8 mouse cellular contexts compared by ENCODE assay signal in the genomic region with DNA sequence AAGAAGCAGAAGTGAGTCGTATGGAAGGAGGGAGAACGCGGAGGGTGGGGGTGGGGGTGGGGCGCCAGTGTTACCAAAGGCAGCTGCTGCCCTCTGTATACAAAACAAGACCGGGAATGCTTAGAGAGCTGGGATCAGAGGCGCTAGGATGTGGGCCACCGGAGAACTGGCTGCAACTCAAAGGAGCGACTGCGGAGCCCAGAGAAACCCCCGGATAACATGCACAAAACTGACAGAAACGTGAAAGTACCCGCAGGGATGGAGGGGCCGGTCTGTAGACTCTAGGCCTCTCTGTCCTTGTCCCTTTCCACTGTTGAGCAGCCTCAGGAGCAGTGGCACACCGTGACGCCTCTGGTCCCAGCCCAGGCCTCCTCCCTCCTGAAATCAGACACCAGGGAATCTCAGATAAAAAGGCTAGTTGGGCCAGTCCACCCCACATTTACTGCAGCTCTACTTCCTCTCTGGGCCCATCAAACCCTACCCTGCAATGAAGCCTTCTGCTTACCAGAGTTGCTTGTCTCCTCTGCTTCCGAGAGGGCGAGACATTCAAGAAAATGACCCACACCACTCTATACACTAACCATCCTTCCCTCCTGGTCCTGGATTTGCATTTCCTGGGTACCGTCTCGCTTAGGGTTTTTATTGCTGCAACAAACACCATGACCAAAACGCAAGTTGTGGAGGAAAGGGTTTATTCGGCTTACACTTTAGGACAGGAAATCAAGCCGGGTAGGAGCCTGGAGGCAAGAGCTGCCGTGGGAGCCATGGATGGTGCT. TPM values are rescaled to one million over a fixed set of nuclear protein-coding genes. Genes with fewer than 3 reads are reported as not detected.
DNase-seq lines count a peak whose midpoint lies in the region; ATAC-seq and TF ChIP-seq lines count a peak whose summit lies in the region.

No protein-coding gene starts in this region.

- peak overlapping the region; percentile 13; the same call in 1 of the 2 replicates for H3K4me2 ChIP-seq in heart, postnatal 0 days (ENCODE audit: low read depth, low read length)

- no peaks in the 10 kb centered on the region for H3K36me3 ChIP-seq in heart, adult 2 months (ENCODE audit: control insufficient read depth, insufficient read depth, low read length)
- no peaks in the 10 kb centered on the region for H3K36me3 ChIP-seq in heart, postnatal 0 days (replicated peaks; ENCODE audit: control insufficient read depth, insufficient read depth, low read length)
- no peaks in the 10 kb centered on the region for H3K36me3 ChIP-seq in midbrain, embryonic 10.5 days

- 0 out of 2 replicates have a peak, but pooled peaks have one; percentile 19 for TF ChIP-seq EP300 in heart, adult 2 months (IDR thresholded peaks at IDR 0.05; ENCODE audit: insufficient read depth, low read depth, low read length)
- no peak for TF ChIP-seq EP300 in heart, postnatal 0 days (IDR thresholded peaks at IDR 0.05; ENCODE audit: low read depth)

- H3K9me3 ChIP-seq in heart, postnatal 0 days (replicated peaks; ENCODE audit: control insufficient read depth, low read length): no peaks in the 10 kb centered on the region
- H3K9me3 ChIP-seq in midbrain, embryonic 10.5 days (replicated peaks): no peaks in the 10 kb centered on the region

- peak overlapping the region; percentile 12; the same call in 1 of the 2 replicates for H3K9ac ChIP-seq in heart, adult 2 months (ENCODE audit: low read depth, low read length)
- H3K9ac ChIP-seq in heart, postnatal 0 days (replicated peaks; ENCODE audit: low read depth, low read length): no peak overlapping the region

- H3K4me1 ChIP-seq in heart, adult 2 months (ENCODE audit: control insufficient read depth, insufficient read depth, low read length): peaks cover 3% of the 10 kb centered on the region; the same call in 1 of the 2 replicates
- no peaks in the 10 kb centered on the region for H3K4me1 ChIP-seq in heart, postnatal 0 days (ENCODE audit: control insufficient read depth, insufficient read depth)
- peaks cover 57% of the 10 kb centered on the region for H3K4me1 ChIP-seq in midbrain, embryonic 10.5 days

- H3K4me3 ChIP-seq in heart, adult 2 months: no peak overlapping the region
- no peak overlapping the region for H3K4me3 ChIP-seq in heart, postnatal 0 days (ENCODE audit: low read depth, low read length)
- peak overlapping the region; percentile 36 for H3K4me3 ChIP-seq in midbrain, embryonic 10.5 days

- WGBS in heart, adult 2 months: 29% methylated on average over 23 of the region's 23 CpGs
- 28% methylated on average over 23 of the region's 23 CpGs for WGBS in heart, postnatal 0 days
- 10% methylated on average over 23 of the region's 23 CpGs for WGBS in midbrain, embryonic 10.5 days

- peak; percentile 52 for TF ChIP-seq CTCF in heart, adult 2 months (IDR thresholded peaks at IDR 0.05)
- peak; percentile 5; the same call in 1 of the 2 replicates for TF ChIP-seq CTCF in heart, postnatal 0 days (IDR thresholded peaks at IDR 0.05; ENCODE audit: low read depth)

- DNase-seq in heart, adult 2 months: no peak
- DNase-seq in heart, adult 11 months: no peak
- DNase-seq in adipocyte (ENCODE audit: low spot score): peak; percentile 27
- peak; percentile 51 for DNase-seq in heart, postnatal 0 days (ENCODE audit: low spot score)
- peak; percentile 63 for DNase-seq in midbrain, embryonic 10.5 days (ENCODE audit: low spot score)
- DNase-seq in cerebellum, adult 9-10 months: no peak
- DNase-seq in cerebellum, postnatal 25 days: no peak

- no peaks in the 10 kb centered on the region for H3K79me2 ChIP-seq in heart, adult 2 months (replicated peaks; ENCODE audit: control insufficient read depth, insufficient read depth, low read length)

- peak; percentile 71 for ATAC-seq in heart, postnatal 0 days (ENCODE audit: insufficient read depth, low read depth)
- ATAC-seq in cerebellum, adult (ENCODE audit: insufficient number of reproducible peaks, low FRiP score, low TSS enrichment): no peak

- intact Hi-C loops in heart, adult 2 months (cut with DNase I): loop anchor here (1.0 kb wide), 1 partner anchor 74 kb away; no protein-coding TSS in a partner anchor

- H3K27ac ChIP-seq in heart, adult 2 months: peak overlapping the region; percentile 57; the same call in 1 of the 2 replicates
- H3K27ac ChIP-seq in heart, postnatal 0 days (ENCODE audit: low read depth): peak overlapping the region; percentile 58
- peak overlapping the region; percentile 88 for H3K27ac ChIP-seq in midbrain, embryonic 10.5 days (replicated peaks)

- TF ChIP-seq POLR2A in heart, adult 2 months (IDR thresholded peaks at IDR 0.05; ENCODE audit: insufficient read depth, low read depth, low read length): no peak

- no peaks in the 10 kb centered on the region for H3K27me3 ChIP-seq in heart, adult 2 months (ENCODE audit: control insufficient read depth, insufficient read depth, low read length)
- no peaks in the 10 kb centered on the region for H3K27me3 ChIP-seq in heart, postnatal 0 days (ENCODE audit: control insufficient read depth, insufficient read depth, low read length)
- no peaks in the 10 kb centered on the region for H3K27me3 ChIP-seq in midbrain, embryonic 10.5 days (ENCODE audit: low read depth, poor library complexity, severe bottlenecking)

RNA-seq across cellular contexts. Expression of a gene that starts 1.7 kb away (rescaled TPM):
- 10 to 100 TPM; 44.4 to 47.2 TPM for total RNA-seq in heart, adult 2 months (2021)
- polyA plus RNA-seq in heart, adult 2 months (2012; rRNA removed): 20.4 and 31.2 TPM in 2 replicates
- 19.2 and 48.1 TPM in 2 replicates for total RNA-seq in heart, postnatal 0 days (2014; rRNA removed; ENCODE audit: low replicate concordance)
- polyA plus RNA-seq in heart, postnatal 0 days (2015; fragmentation: Nextera tagmentation; extraction: Ambion mirVana): 35.3 and 35.4 TPM in 2 replicates
- polyA plus RNA-seq in midbrain, embryonic 10.5 days (2016; fragmentation: Nextera tagmentation; extraction: Ambion mirVana): 61.4 and 63.3 TPM in 2 replicates

Comparison
In these comparisons a context has a peak if more than half of its experiments do, and no peak if none do; other contexts are left out.
1. DNase-seq: peak in adipocyte (single experiment), heart, postnatal 0 days (single experiment) and midbrain, embryonic 10.5 days (single experiment); none in heart, adult 2 months (0 of 2), heart, adult 11 months (single experiment), cerebellum, adult 9-10 months (single experiment) and cerebellum, postnatal 25 days (0 of 2).
2. Peak in every context shown above with its lines, with median percentiles within 50 percentile points of each other: H3K27ac ChIP-seq.